Mouse (Mus musculus): ENCODE data around the gene Bloc1s5.
"Not testable (repeated sequence)": the region's sequence is repeated elsewhere in the genome, so short reads cannot be mapped to it uniquely, and the experiment has no call there.

Gene Bloc1s5

DNA sequence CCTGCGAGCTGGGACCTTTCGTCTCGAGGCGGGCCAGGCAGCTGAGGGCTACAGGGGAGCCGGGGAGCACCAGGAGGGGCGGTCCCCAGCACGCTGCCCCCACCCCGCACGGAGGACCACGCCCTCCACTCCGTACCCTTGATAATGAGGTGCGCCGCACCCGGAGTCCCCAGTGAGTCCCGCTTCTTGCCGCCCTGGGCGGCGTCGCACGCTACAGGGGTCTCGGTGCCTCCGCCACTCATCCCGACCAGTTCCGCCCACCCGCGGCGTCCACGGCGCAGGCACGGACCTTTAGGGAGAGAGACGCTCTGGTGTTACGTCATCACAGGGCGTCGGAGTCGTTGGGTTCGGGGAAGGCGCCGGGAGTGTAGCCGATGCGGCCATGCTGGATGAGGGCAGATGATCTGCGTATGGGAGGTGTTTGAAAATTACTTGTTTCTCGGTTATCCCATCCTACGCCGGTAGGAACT lies at the start of gene Bloc1s5:
Gene Bloc1s5 (minus strand): TSS at position 310 of the 470 bp plus-strand sequence.
- DNase-seq (ENCODE audit: low spot score), result peak; percentile 93

DNA sequence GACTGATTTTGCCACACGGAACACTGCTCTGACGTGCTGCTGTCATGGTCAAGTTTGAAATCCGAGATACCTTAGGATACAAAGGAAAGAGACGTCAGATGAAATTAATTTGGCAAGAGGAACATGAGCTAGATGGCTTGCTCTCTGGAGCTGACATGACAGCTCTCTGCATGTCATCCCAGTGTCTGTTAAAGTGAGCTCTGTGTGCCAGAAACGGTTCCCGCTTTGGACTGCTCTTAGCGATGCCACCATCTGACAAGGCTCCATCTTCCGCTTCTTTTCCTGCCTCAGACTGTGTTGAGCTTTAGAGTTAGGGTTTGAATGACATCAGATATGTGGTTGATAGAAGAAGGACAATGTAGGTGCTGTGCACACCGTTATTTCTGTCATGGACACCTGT lies 37.4 kb upstream of the Bloc1s5 start:
- no peak for DNase-seq (ENCODE audit: low spot score)

DNA sequence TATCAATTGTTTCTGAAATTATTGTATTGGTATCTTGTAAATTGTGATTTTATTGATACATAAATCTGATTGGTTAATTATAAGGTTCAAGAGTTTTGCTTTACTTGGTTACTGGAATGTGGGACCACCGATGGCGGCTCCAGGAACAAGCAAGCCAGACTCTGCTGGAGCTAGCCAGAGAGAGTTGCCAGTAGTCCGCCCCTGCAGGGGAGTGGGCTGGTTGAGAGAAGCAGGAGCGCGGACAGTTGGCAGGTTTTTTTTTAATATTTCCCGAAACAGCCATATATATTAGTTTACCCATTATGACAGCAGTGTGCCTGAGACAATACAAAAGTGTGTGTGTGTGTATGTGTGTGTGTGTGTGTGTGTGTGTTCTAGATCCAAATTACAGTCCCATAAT lies 36.5 kb upstream of the Bloc1s5 start:
- DNase-seq (ENCODE audit: low spot score), result not testable (repeated sequence)

DNA sequence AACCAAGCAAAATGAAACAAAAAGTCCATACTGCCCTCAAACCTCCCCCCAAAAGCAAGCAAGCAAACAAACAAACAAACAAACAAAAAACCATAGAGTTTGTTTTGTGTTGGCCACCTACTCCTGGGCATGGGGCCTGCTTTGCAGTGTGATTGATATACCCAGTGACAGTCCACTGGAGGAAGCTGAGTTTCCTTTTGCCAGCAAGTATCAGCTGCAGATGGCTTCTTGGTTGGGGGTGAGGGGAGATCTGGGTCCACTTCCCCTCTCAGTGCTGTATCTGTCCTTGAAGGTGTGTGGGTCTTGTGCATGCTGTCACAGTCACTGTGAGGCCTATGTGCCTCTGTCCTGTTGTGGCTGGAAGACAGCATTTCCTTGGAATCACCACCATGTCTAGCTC lies 35.1 kb upstream of the Bloc1s5 start:
- DNase-seq (ENCODE audit: low spot score), result no peak

DNA sequence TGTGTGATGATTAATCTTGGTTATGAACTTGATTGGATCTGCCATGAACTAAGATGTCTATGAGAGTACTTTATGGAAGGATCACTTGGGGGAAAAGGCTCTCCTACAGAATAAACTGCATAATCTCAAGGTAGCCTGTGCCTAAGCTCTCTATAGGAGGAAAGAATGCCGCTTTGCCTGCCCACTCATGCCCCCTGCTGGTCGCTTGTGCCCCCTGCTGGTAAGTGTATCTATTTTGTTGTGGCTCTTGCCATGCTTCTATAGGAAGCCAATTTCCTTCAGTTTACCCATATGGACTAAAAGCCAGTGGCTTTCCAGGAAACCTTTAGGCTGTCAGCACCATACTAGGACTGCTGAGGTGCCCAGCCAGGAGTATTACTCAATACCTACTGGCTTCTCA lies 33.6 kb upstream of the Bloc1s5 start:
- DNase-seq (ENCODE audit: low spot score), result peak; percentile 23

DNA sequence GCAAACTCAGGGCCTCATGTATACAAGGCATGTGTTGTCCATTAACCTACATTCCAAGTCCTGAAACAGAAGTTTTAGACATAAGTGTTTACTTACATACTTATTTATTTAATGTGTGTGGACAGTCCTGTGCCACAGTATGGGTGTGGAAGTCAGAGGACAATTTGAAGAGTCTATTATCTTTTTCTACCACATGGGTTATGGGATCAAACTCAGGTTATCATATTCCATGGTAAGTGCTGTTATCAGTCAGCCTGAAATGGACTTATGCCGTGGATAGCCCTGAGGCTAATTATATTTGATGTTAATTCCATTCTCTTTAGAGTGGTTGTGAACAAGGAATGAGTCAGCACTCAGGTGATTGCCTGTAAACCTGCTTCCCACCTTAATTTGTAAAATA lies 29.8 kb upstream of the Bloc1s5 start:
- DNase-seq (ENCODE audit: low spot score), result no peak

DNA sequence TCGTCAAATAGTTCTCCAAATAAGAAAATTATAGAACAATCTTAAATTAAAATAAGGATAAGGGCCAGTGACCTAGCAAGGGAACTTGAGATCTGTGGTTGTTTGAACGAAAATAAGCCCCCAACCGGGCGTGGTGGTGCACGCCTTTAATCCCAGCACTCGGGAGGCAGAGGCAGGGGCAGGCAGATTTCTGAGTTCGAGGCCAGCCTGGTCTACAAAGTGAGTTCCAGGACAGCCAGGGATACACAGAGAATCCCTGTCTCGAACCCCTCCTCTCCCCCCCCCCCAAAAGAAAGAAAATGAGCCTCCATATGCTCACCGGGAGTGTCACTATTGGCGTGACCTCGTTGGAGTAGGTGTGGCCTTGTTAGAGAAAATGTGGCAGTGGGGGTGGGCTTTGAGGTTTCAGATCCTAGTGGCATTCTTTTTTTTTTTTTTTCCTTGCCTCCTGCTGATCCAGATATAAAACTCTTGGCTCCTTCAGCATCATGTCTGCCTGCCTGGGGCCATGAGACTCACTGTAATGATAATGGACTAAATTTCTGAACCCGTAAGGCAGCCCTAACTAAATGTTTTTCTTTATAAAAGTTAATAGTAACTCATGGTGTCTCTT lies 24.7 kb upstream of the Bloc1s5 start:
- DNase-seq (ENCODE audit: low spot score), result no peak

DNA sequence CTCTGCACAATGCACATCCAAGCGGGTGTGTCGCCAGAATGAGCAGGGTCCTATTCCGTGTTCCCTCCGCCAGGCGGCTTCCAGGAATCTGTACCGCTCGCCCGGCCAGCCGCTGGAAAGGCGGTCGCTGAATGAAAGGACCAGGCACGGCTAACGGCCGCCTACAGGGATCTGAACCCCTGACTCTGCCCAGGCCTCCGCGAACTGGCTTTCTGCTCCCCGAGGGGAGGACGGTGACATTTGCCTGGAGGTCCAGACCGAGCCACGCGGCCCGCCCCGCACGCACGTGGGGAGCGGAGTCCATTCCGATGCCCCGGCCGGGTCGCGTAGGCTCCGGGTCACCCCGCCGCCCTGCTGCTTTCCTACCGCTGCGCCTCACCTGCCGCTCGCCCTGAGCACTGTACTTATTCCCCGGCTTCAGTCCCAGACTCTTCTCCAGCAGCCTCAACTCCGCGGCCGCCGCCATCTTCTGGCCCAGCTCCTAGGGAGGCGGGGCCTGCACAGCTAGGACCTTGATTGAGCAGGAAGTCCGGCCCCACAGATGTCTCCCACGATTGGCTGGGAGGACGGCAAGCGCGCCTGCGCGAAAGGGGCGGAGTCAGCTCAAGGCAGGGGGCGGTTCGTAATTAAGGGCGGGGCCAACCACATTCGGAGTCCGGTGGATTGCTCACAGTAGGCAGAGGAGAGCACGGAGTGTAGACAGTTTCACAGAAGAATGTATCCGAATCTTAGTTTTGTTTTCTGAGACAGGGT lies 23.8 kb upstream of the Bloc1s5 start, which contains the start of gene Eef1e1:
Gene Eef1e1 (minus strand): TSS at position 531 of the 753 bp plus-strand sequence.
- peak; percentile 98 for DNase-seq (ENCODE audit: low spot score)

DNA sequence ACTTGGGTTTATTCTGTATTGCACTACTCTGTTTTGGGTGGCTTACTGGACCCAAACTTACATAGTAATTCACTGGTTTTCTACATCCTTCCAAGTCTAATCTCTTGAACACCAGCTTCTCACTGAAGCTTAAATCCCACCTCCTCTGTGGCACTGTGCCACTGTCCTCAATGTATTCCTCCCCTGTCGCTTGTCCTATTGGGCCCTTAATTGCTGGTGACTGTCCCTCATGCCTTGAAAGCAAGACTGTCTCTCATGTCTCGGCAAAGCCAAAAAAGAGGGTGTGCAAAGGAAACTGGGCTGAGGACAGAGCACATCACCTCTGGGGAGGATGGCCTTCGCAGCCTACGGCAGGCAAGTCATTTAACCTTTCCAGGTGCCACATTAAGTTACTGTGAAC lies 23.0 kb upstream of the Bloc1s5 start:
- no peak for DNase-seq (ENCODE audit: low spot score)

DNA sequence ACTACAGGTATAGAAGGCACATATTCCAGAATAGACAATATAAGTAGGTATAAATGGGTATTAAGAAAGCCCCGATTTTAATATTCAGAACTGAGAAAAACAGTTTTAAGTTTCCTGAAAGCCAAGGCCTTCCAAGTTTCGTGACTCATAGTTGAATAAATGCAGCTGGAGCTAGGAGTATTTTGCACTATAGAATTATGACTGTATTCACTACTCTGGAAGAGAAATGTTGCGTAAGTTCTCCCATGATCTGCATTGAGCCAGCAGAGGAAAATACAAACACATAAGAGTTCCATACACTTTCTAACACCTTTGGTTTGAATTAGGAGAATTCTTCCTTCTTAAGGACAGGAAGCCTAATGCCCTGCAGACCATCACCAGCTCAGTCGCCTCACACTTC lies 15.4 kb upstream of the Bloc1s5 start:
- DNase-seq (ENCODE audit: low spot score), result no peak

DNA sequence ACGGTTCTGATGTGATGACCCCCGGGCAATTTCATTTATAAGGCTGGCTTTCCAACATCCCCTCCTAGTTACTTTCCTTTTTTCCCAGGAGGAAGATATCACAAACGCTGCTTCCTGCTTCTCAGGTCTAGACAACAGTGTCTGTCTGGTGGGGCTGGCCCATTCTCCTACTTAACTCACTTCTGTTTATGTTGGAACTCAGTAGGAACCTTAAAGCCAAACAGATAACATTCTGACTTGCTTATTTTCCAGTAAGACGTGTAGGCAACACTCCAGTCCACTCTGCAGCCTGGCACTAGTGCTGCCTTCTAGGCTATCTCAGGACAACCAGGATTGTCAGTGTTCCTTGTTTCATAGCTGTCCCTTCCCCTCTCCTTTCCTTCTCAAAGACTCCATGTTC lies 14.2 kb upstream of the Bloc1s5 start:
- no peak for DNase-seq (ENCODE audit: low spot score)

DNA sequence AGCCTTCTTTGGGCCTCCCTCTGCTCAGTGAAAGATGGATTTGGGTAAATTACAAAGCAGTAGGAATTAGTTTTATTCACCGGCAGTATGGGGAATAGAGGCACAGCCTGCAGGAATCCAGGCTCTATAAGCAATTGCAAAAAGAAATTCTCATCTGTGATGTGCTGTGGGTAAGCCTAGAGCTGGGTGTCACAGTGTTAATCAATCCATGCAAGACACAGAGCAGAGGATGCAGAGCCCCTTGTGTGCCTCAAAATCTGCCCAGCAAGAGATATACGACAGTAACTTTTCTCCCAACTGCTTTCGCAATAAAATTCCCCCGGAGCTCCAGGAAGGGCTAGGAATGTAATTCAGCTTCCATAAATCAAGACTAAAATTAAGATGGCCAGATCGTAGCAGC lies 6.5 kb upstream of the Bloc1s5 start:
- DNase-seq (ENCODE audit: low spot score), result no peak

DNA sequence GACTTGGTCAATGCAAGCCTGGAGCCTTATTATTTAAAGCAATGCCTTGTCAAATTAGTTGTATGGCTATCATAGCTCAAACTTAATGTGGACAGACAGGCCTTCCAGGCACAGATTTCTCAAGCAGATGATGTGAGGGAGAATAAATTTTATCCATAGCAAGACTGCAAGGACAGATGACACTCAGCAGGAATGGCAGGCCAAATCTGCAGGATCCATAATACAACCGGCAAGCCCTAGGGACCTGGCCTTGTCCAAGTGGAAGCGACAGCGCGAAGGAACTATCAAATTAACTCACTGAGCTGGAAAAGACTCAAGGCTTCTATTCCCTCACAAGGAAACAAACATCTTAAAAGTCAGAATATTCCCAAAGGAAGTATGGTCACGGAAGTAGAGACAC lies 6.1 kb upstream of the Bloc1s5 start:
- DNase-seq (ENCODE audit: low spot score), result no peak

DNA sequence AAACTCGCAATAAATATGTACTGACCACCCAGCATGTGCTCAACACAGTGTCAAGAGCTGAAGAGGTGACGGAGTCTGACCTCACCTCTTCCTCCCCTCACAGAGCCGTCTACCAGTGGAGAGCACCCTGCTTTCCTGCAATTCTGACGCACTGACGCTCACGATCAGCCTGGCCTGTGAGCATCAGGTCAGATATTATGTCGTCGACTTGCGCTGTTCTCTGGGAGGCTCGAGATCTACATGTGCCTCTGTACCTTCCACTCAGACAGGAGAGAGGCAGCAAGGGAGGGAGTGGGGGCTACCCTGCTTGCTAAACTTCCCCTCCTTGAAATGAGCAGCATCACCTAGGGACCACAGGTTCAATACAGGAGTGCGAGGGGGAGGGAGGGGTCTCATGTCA lies 3.8 kb upstream of the Bloc1s5 start:
- no peak for DNase-seq (ENCODE audit: low spot score)

DNA sequence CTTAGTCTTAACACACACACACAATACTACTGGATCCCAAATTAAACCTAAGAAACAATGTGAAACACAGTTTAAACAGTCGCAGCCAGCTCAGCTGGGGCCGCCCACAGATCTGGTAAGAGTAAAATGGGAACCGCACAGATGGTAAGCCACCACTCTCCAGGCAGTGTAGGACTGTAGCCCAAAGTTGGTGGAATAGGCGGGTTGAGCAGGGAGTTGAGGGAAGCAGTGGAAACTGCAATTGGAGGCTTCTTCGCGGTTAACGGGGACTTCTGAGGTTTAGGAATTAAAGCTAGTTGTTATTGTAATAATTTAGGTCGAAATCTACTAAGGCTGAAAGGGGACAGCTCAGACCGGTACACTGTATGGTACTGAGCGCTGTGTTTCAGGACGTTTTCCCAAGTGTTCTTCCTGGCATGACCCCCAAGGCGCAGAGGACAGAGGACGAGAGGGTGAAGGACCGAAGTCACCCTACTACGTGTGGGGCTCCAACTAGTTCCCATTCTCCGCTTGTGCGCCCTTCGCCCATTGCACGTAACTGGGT lies 581 bp downstream of the Bloc1s5 start:
- peak; percentile 24 for DNase-seq (ENCODE audit: low spot score)

DNA sequence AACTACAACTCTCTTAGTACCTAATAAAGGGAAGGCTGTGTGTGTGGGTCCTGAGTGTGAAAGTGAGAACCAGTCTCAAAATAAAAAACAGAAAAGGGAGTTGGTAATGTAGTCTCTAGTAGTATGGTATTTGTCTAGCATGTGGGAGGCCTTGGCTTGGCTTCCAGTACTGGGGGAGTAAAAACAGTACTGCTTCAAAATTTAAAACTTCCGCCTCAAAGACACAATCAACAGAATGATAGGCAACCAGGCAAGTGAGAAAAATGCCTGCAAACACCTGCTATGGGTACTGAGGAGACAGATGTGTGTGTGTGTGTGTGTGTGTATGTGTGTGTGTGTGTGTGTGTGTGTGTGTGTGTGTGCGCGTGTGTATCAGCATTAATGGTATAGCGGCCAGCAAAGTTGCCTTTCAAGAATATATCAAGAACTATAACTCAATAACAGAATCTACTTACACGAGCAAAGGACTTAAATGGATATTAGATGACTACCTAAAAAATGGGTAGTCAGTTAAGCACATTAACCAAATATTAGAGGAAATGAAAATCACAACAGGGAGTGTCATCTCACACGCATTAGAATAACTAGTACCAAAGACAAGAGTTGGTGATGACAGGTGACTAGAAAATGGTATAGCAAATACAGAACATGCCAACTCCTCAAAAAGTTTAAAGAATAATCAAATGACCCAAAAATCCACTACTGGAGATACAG lies 1.5 kb downstream of the Bloc1s5 start:
- DNase-seq (ENCODE audit: low spot score), result no peak

DNA sequence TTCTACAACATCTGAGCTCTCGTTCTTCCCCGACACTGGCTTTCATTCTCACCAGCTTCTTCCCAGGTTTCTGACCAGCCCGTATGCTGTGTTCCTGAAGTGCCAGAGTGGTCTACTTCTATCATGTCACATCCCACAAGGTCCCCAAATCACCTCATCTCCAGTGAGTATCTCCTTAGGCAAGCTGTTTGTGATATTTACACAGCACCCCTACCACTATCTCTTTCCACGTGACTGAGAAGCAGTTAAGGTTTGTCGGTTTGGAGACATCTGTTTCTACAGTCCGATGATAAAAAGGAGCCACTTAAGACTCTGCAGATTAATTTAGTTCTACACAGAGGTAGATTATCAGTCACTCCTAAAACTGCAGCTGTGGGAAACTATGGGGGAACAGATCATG lies 2.4 kb downstream of the Bloc1s5 start:
- no peak for DNase-seq (ENCODE audit: low spot score)

DNA sequence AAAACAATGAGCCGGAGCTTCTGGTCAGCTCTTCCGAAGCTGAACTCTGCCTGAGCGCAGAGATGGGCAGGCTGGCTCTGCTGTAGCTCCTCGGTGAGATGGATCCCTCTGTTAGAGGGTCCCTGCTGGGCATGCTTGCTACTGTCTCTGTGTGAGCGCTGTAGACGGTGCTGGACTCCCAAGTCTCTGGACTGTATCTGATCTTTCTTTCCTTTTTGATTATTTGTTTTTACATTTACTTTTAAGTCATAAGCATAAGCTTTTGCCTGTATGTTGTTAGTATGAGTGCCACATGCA lies 8.7 kb downstream of the Bloc1s5 start:
- DNase-seq (ENCODE audit: low spot score), result no peak

DNA sequence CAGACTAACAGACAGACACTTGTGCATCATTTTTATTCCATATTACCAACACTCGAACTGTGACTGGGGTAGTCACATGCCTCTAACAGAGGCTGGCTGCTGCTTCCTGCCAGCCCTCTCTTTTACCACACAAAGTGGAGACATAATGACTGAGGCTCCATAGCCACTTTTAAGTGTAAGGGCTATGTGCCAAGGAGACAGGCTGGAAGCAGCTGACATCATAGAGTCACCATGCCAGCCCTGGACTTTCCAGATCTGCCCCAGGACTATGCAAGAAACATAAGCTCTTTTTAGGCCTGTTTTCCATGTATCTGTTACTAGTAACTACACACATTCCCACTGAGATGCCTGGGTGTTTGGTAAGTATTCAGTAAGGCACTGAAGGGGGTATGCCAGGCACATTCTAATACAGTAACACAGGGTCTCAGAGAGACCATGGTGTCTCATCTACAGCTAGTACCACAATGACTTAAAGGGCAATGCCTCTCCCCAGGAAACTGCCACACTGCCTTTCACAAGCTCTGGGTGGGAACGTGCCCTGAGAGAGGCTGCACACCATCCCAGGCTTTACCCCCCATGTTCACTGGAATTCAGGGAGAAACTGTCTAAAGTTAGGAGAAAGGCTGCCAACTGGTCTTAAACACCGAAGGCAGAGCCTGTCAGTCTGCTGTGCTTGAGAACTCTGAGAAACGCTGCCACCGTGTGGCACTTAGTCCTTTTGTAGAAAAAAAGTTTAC lies 9.2 kb downstream of the Bloc1s5 start:
- DNase-seq (ENCODE audit: low spot score), result no peak

DNA sequence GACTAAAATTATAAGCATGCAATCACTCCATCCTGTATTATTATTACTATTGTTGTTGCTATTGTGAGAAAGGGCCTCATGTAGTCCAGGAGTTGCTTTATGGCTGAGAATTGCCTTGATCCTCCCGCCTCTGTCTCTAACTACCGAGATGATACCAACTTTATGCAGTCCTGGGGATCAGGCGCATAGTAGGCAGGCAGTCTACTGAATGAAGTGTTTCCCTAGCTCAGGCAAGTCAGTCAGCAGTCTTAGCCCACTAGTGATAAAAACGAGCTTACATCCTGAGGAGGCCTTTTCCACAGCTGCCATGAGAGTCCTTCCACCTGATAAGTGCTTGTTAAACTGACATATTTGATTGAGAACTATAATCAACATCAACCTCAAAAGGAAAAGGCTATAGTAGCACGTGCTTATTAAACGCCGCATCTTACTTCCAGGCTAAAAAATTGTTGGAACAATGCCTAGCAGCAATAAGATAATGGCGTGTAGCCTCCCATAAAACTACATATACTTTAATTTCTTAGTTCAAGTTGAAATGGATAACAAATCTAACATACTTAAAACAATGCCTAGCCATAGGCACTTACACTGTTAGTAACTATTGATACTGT lies 10.5 kb downstream of the Bloc1s5 start:
- DNase-seq (ENCODE audit: low spot score), result no peak

DNA sequence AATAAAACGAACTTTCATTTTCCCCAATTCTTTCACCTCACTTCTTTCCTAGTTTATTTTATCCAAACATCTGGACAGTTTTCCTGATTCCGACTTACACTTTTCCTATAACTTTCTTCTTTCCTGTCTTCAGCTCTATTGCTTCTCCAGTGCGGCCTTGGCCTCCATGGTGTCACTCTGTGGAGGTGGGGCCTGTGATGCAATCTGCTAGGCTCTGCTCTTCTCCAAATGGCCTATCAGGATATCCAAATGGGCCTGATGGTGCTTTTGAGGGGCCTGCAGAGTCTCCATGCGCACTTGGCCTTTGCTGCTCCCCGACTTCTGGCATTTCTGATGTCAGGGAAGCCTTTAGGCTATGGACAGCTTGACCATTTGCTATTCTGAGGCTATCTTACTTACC lies 11.6 kb downstream of the Bloc1s5 start:
- DNase-seq (ENCODE audit: low spot score), result no peak
